9 mouse cellular contexts compared by ENCODE assay signal in the genomic region with DNA sequence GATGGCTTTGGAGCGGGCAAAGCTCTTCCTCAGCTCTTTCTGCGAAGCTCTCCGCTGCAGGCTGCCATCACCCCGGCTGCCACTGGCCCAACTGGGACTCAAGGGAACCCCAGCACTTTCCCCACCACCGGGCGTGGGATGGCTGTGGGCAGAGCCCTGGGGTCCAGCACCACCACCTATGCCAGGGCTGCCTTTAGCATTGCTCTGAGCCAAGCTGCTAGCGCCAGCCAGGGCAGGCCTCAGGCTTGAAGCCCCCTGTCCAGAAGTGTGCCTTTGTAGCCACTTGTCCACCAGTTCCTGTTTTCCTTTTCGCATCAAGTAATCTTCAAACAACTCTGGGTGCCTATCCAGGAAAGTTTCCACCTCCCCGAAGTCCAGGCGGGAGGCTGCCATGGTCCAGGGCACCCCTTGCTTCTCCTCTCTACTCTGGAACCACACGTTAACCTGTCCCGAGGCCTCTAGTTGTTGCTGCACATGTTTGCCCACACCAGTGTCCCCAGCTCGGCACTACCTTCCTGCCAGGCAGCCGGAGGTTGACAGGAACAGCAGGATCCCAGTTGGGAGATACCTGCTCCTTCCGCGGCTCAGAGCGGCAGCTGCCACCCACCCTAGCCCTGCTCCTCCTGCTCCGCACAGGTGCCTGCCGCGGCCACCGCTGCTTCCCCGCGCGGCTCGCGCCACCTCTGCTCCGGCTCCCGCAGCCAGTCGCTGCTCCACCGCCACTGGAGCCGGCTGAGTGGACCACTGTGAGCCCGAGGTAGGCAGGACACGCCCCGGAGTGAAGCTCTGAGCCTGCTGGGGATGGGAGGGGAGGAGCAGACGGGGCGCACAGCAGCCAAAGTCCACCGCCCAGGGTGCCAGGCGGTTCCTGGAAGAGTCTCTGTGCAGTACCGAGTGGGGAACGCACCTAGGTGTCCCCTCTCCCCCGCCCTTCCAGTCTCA. TPM values are rescaled to one million over a fixed set of nuclear protein-coding genes. Genes with fewer than 3 reads are reported as not detected.
DNase-seq lines count a peak whose midpoint lies in the region; ATAC-seq and TF ChIP-seq lines count a peak whose summit lies in the region.
"Had no signal": no experiment of that assay in that cellular context is flagged by ENCODE, and none has a peak within 500 bp of the region (broad histone marks: within the 10 kb centered on the region; RNA-seq: fewer than 3 reads in every experiment).

A gene (minus strand): TSS at position 560 of the 942 bp plus-strand sequence.

- peak within 1 kb of the TSS; percentile 46; the same call in 1 of the 2 replicates for H3K27ac ChIP-seq in layer of hippocampus, adult 2 months
- no peak within 1 kb of the TSS for H3K27ac ChIP-seq in brown adipose tissue, adult 24 weeks (replicated peaks; ENCODE audit: low read depth, low read length)
- H3K27ac ChIP-seq in heart, embryonic 14.5 days (replicated peaks in 1 of 2; ENCODE audit: control insufficient read depth in 1 of 2, insufficient read depth in 1 of 2, low read depth in 2 of 2, low read length in 2 of 2): no peak within 1 kb of the TSS
- no peak within 1 kb of the TSS for H3K27ac ChIP-seq in kidney, embryonic 16.5 days (ENCODE audit: low read length)
- no peak within 1 kb of the TSS for H3K27ac ChIP-seq in lung, embryonic 15.5 days

- peaks cover 18% of the 10 kb centered on the region for H3K27me3 ChIP-seq in heart, embryonic 14.5 days (ENCODE audit: control insufficient read depth, insufficient read depth, low read length)
- peaks cover 3% of the 10 kb centered on the region; the same call in 1 of the 2 replicates for H3K27me3 ChIP-seq in kidney, embryonic 16.5 days (ENCODE audit: insufficient read depth, low read length)
- 0 out of 2 replicates have a peak, but pooled peaks cover 10% of the 10 kb centered on the region for H3K27me3 ChIP-seq in lung, embryonic 15.5 days

- WGBS in heart, embryonic 14.5 days: 15% methylated on average over 40 of the region's 41 CpGs
- WGBS in kidney, embryonic 16.5 days: 15% methylated on average over 39 of the region's 41 CpGs
- 15% methylated on average over 41 of the region's 41 CpGs for WGBS in lung, embryonic 15.5 days

- no peaks in the 10 kb centered on the region for H3K36me3 ChIP-seq in heart, embryonic 14.5 days (ENCODE audit: control insufficient read depth, insufficient read depth, low read length)
- no peaks in the 10 kb centered on the region for H3K36me3 ChIP-seq in kidney, embryonic 16.5 days (ENCODE audit: insufficient read depth, low read length)
- no peaks in the 10 kb centered on the region for H3K36me3 ChIP-seq in lung, embryonic 15.5 days

- TF ChIP-seq CTCF in layer of hippocampus, adult 2 months (conservative IDR thresholded peaks at IDR 0.05): no peak

- H3K4me2 ChIP-seq in heart, embryonic 14.5 days (ENCODE audit: low read length): peak within 1 kb of the TSS; percentile 98
- H3K4me2 ChIP-seq in kidney, embryonic 16.5 days (replicated peaks; ENCODE audit: low read depth, low read length): peak within 1 kb of the TSS; percentile 74
- peak within 1 kb of the TSS; percentile 93 for H3K4me2 ChIP-seq in lung, embryonic 15.5 days

- ATAC-seq in heart, embryonic 14.5 days (ENCODE audit: insufficient number of reproducible peaks, insufficient read depth, low FRiP score, low read depth): peak; percentile 31; the same call in 1 of the 2 replicates
- ATAC-seq in kidney, embryonic 16.5 days (ENCODE audit: low FRiP score, low TSS enrichment): peak; percentile 96
- ATAC-seq in lung, embryonic 15.5 days (ENCODE audit: borderline replicate concordance, extremely low read depth, low FRiP score, low TSS enrichment): peak; percentile 52; the same call in 1 of the 2 replicates

- peak within 1 kb of the TSS; percentile 47 for H3K4me3 ChIP-seq in layer of hippocampus, adult 2 months
- peak within 1 kb of the TSS; percentile 31 for H3K4me3 ChIP-seq in brown adipose tissue, adult 24 weeks (ENCODE audit: insufficient read depth, low read depth, low read length)
- peak within 1 kb of the TSS; percentile 49 to 55 for H3K4me3 ChIP-seq in heart, embryonic 14.5 days (ENCODE audit: control insufficient read depth in 1 of 2, insufficient read depth in 1 of 2, low read depth in 1 of 2, low read length in 2 of 2)
- peak within 1 kb of the TSS; percentile 42 for H3K4me3 ChIP-seq in kidney, embryonic 16.5 days (ENCODE audit: low read length)
- H3K4me3 ChIP-seq in lung, embryonic 15.5 days: peak within 1 kb of the TSS; percentile 45
- H3K4me3 ChIP-seq: myocyte had no signal

- DNase-seq in layer of hippocampus, adult 2 months (ENCODE audit: low spot score in 2 of 2): no peak
- no peak for DNase-seq in layer of hippocampus, postnatal 14 days (ENCODE audit: low spot score in 2 of 2)
- peak; percentile 49 for DNase-seq in ovary, postnatal 36 days (ENCODE audit: low spot score)
- DNase-seq in spleen, postnatal 36 days (ENCODE audit: low spot score in 2 of 2): no peak

- no peaks in the 10 kb centered on the region for H3K4me1 ChIP-seq in brown adipose tissue, adult 24 weeks (ENCODE audit: control insufficient read depth, insufficient read depth, insufficient read length, low read length)
- peaks cover 4 to 9% of the 10 kb centered on the region in 2 experiments; a peak in 2 of 4 replicates for H3K4me1 ChIP-seq in heart, embryonic 14.5 days (ENCODE audit: control insufficient read depth in 2 of 2, insufficient read depth in 2 of 2, low read length in 2 of 2)
- peaks cover 7% of the 10 kb centered on the region; the same call in 1 of the 2 replicates for H3K4me1 ChIP-seq in kidney, embryonic 16.5 days (ENCODE audit: insufficient read depth, low read length)
- 0 out of 2 replicates have a peak, but pooled peaks cover 3% of the 10 kb centered on the region for H3K4me1 ChIP-seq in lung, embryonic 15.5 days

- H3K9me3 ChIP-seq in heart, embryonic 14.5 days (ENCODE audit: control insufficient read depth, low read length): no peaks in the 10 kb centered on the region
- no peaks in the 10 kb centered on the region for H3K9me3 ChIP-seq in kidney, embryonic 16.5 days (ENCODE audit: low read length)
- no peaks in the 10 kb centered on the region for H3K9me3 ChIP-seq in lung, embryonic 15.5 days

- peak within 1 kb of the TSS; percentile 68 for H3K9ac ChIP-seq in heart, embryonic 14.5 days (ENCODE audit: low read length)
- peak within 1 kb of the TSS; percentile 48 for H3K9ac ChIP-seq in kidney, embryonic 16.5 days (replicated peaks; ENCODE audit: low read length)
- peak within 1 kb of the TSS; percentile 7; the same call in 1 of the 2 replicates for H3K9ac ChIP-seq in lung, embryonic 15.5 days

RNA-seq across cellular contexts. Expression of the gene that starts here (rescaled TPM):
- total RNA-seq in layer of hippocampus, adult 2 months (2021): 10 to 100 TPM; 16.3 to 16.4 TPM
- total RNA-seq in layer of hippocampus, postnatal 14 days (2021): 1 to 10 TPM; 8.0 to 8.5 TPM
- polyA plus RNA-seq in brown adipose tissue, adult 24 weeks (2012; ENCODE audit: insufficient read depth, insufficient read length, missing spikeins): 0.79 and 0.91 TPM in 2 replicates
- 0.08 and 0.09 TPM in 2 replicates for polyA plus RNA-seq in heart, embryonic 14.5 days (2014; fragmentation: Nextera tagmentation; extraction: Ambion mirVana)
- polyA plus RNA-seq in kidney, embryonic 16.5 days (2015; fragmentation: Nextera tagmentation; extraction: Ambion mirVana): 0.91 and 1.5 TPM in 2 replicates
- polyA plus RNA-seq in lung, embryonic 15.5 days (2015; fragmentation: Nextera tagmentation; extraction: Ambion mirVana): 0.06 and 0.14 TPM in 2 replicates
- polyA plus RNA-seq: myocyte had no signal

Comparison
In these comparisons a context has a peak if more than half of its experiments do, and no peak if none do; other contexts are left out.
1. Peak in ATAC-seq, H3K4me3 ChIP-seq, H3K9ac ChIP-seq and H3K4me2 ChIP-seq in heart, embryonic 14.5 days; RNA of the gene not detected or under 1 TPM.
2. Peak in ATAC-seq, H3K4me3 ChIP-seq, H3K9ac ChIP-seq and H3K4me2 ChIP-seq in lung, embryonic 15.5 days; RNA of the gene not detected or under 1 TPM.
3. ATAC-seq: peak in every context shown above with its lines; median percentile 96 in kidney, embryonic 16.5 days; 52 in lung, embryonic 15.5 days; 31 in heart, embryonic 14.5 days.
4. H3K9ac ChIP-seq: peak in every context shown above with its lines; median percentile 68 in heart, embryonic 14.5 days; 48 in kidney, embryonic 16.5 days; 7 in lung, embryonic 15.5 days.